Mouse (Mus musculus) monocyte, adult 5-6 weeks (primary cell): Measurements from ENCODE around the gene Prdm2. TPM values are rescaled to one million over a fixed set of nuclear protein-coding genes. Genes with fewer than 3 reads are reported as not detected.

ENCODE experiments used
- ATAC-seq: fragments of 153-309, 156-312 bp; replicated peaks from 2 replicates; pipeline ENCODE4 v1.8.0; 2017; ENCODE audit warnings: mild to moderate bottlenecking; ENCODE audit not compliant: low TSS enrichment, insufficient number of reproducible peaks, severe bottlenecking, poor library complexity, low FRiP score
- total RNA-seq: library from RNA; stranded (forward); fragments of 200-1000, 200-491, 200-594 nt; gene quantifications from 3 replicates; pipeline ENCODE4 v1.2.3, GENCODE M21; 2017

Gene Prdm2
- total RNA-seq, 1 experiment from 2014 or later, result 30.2 TPM

GRCm38 (mm10) chr4:143161619-143162479, 50.9 kb downstream of the Prdm2 start:
- ATAC-seq, result peak; percentile 99

- ATAC-seq, result no peak
Observed at GRCm38 (mm10) chr4:143160826-143161225, 52.0 kb downstream of the Prdm2 start.

GRCm38 (mm10) chr4:143159336-143159735, 53.5 kb downstream of the Prdm2 start:
- ATAC-seq, result no peak

- ATAC-seq, result no peak
Observed at GRCm38 (mm10) chr4:143155871-143156270, 56.9 kb downstream of the Prdm2 start.

GRCm38 (mm10) chr4:143155036-143155435, 57.8 kb downstream of the Prdm2 start:
- ATAC-seq, result no peak

- no peak for ATAC-seq
Observed at GRCm38 (mm10) chr4:143154571-143154970, 58.2 kb downstream of the Prdm2 start.

- no peak for ATAC-seq
Observed at GRCm38 (mm10) chr4:143152634-143153033, 60.2 kb downstream of the Prdm2 start.

- peak; percentile 51; the same call in 1 of the 2 replicates for ATAC-seq
Observed at GRCm38 (mm10) chr4:143151267-143151666, 61.5 kb downstream of the Prdm2 start.

GRCm38 (mm10) chr4:143147666-143148065, 65.1 kb downstream of the Prdm2 start:
- ATAC-seq, result no peak

GRCm38 (mm10) chr4:143143615-143144014, 69.2 kb downstream of the Prdm2 start:
- no peak for ATAC-seq

- ATAC-seq, result peak; percentile 84
Observed at GRCm38 (mm10) chr4:143141645-143142259, 71.0 kb downstream of the Prdm2 start.

GRCm38 (mm10) chr4:143140940-143141339, 71.9 kb downstream of the Prdm2 start:
- ATAC-seq, result no peak

- no peak for ATAC-seq
Observed at GRCm38 (mm10) chr4:143132433-143132832, 80.4 kb downstream of the Prdm2 start.

- no peak for ATAC-seq
Observed at GRCm38 (mm10) chr4:143130441-143130840, 82.4 kb downstream of the Prdm2 start.

- no peak for ATAC-seq
Observed at GRCm38 (mm10) chr4:143129261-143129760, 83.5 kb downstream of the Prdm2 start.

GRCm38 (mm10) chr4:143127171-143127570, 85.6 kb downstream of the Prdm2 start:
- ATAC-seq, result no peak

- ATAC-seq, result no peak
Observed at GRCm38 (mm10) chr4:143126476-143126875, 86.3 kb downstream of the Prdm2 start.

- ATAC-seq, result no peak
Observed at GRCm38 (mm10) chr4:143125290-143125689, 87.5 kb downstream of the Prdm2 start.

- no peak for ATAC-seq
Observed at GRCm38 (mm10) chr4:143123043-143123442, 89.8 kb downstream of the Prdm2 start.

GRCm38 (mm10) chr4:143121174-143121573, 91.6 kb downstream of the Prdm2 start:
- ATAC-seq, result no peak
